In genomic region chr11:97552151-97552550, GRCm38 (mm10) we compare ENCODE assay signal across 35 mouse cellular contexts. TPM values are rescaled to one million over a fixed set of nuclear protein-coding genes. Genes with fewer than 3 reads are reported as not detected.
DNase-seq lines count a peak whose midpoint lies in the region; ATAC-seq and TF ChIP-seq lines count a peak whose summit lies in the region.
"Had no signal": no experiment of that assay in that cellular context is flagged by ENCODE, and none has a peak within 500 bp of the region (broad histone marks: within the 10 kb centered on the region; RNA-seq: fewer than 3 reads in every experiment).

No protein-coding gene starts in this region.

- 0 out of 2 replicates have a peak overlapping the region, but pooled peaks have one; percentile 25 for H3K9ac ChIP-seq in forebrain, embryonic 14.5 days (ENCODE audit: low read length)
- no peak overlapping the region for H3K9ac ChIP-seq in forebrain, embryonic 13.5 days
- no peak overlapping the region; the same call in 1 of the 2 replicates for H3K9ac ChIP-seq in midbrain, embryonic 12.5 days (replicated peaks)
- H3K9ac ChIP-seq in intestine, embryonic 16.5 days (ENCODE audit: low read depth, low read length): no peak overlapping the region
- no peak overlapping the region for H3K9ac ChIP-seq in heart, embryonic 11.5 days (ENCODE audit: low read depth, low read length)
- H3K9ac ChIP-seq: embryonic facial prominence, embryonic 12.5 days; heart, embryonic 12.5 days; kidney, embryonic 15.5 days; liver, embryonic 15.5 days; lung, embryonic 14.5 days; neural tube, embryonic 15.5 days; stomach, embryonic 15.5 days had no signal

- H3K4me1 ChIP-seq in forebrain, embryonic 14.5 days (ENCODE audit: control insufficient read depth, insufficient read depth, low read length): peaks cover 22% of the 10 kb centered on the region
- H3K4me1 ChIP-seq in forebrain, embryonic 13.5 days: peaks cover 49% of the 10 kb centered on the region
- H3K4me1 ChIP-seq in embryonic facial prominence, embryonic 10.5 days: peaks cover 76% of the 10 kb centered on the region
- peaks cover 55% of the 10 kb centered on the region for H3K4me1 ChIP-seq in midbrain, embryonic 12.5 days
- no peaks in the 10 kb centered on the region; the same call in 1 of the 2 replicates for H3K4me1 ChIP-seq in intestine, embryonic 16.5 days (ENCODE audit: control insufficient read depth, insufficient read depth, low read length)
- peaks cover 10% of the 10 kb centered on the region for H3K4me1 ChIP-seq in heart, embryonic 11.5 days (ENCODE audit: control insufficient read depth, insufficient read depth, low read length)
- H3K4me1 ChIP-seq: stomach, embryonic 15.5 days had no signal

- H3K27ac ChIP-seq in forebrain, embryonic 14.5 days (ENCODE audit: low read depth, low read length): no peak overlapping the region
- no peak overlapping the region for H3K27ac ChIP-seq in forebrain, embryonic 13.5 days
- H3K27ac ChIP-seq in left cerebral cortex, adult 2 months: peak overlapping the region; percentile 71; the same call in 1 of the 2 replicates
- H3K27ac ChIP-seq in embryonic facial prominence, embryonic 10.5 days (replicated peaks): no peak overlapping the region
- H3K27ac ChIP-seq in midbrain, embryonic 12.5 days (replicated peaks): no peak overlapping the region
- H3K27ac ChIP-seq in intestine, embryonic 16.5 days (ENCODE audit: low read length): no peak overlapping the region
- no peak overlapping the region for H3K27ac ChIP-seq in heart, embryonic 11.5 days (ENCODE audit: low read depth, low read length)
- H3K27ac ChIP-seq: embryonic facial prominence, embryonic 12.5 days; kidney, embryonic 15.5 days; liver, embryonic 15.5 days; neural tube, embryonic 15.5 days; stomach, embryonic 15.5 days had no signal

- no peak overlapping the region for H3K4me3 ChIP-seq in forebrain, embryonic 14.5 days (ENCODE audit: low read depth, low read length)
- H3K4me3 ChIP-seq in forebrain, embryonic 13.5 days: no peak overlapping the region
- no peak overlapping the region; the same call in 1 of the 2 replicates for H3K4me3 ChIP-seq in left cerebral cortex, adult 2 months
- H3K4me3 ChIP-seq in embryonic facial prominence, embryonic 10.5 days: peak overlapping the region; percentile 36
- no peak overlapping the region for H3K4me3 ChIP-seq in midbrain, embryonic 12.5 days
- no peak overlapping the region for H3K4me3 ChIP-seq in intestine, embryonic 16.5 days (ENCODE audit: low read length)
- no peak overlapping the region for H3K4me3 ChIP-seq in heart, embryonic 11.5 days (ENCODE audit: low read depth, low read length)
- H3K4me3 ChIP-seq: embryonic facial prominence, embryonic 12.5 days; heart, embryonic 12.5 days; kidney, embryonic 15.5 days; liver, embryonic 15.5 days; neural tube, embryonic 15.5 days; stomach, embryonic 15.5 days had no signal

- no peaks in the 10 kb centered on the region for H3K9me3 ChIP-seq in forebrain, embryonic 14.5 days (replicated peaks; ENCODE audit: control insufficient read depth, low read length)
- no peaks in the 10 kb centered on the region for H3K9me3 ChIP-seq in forebrain, embryonic 13.5 days (replicated peaks)
- H3K9me3 ChIP-seq in embryonic facial prominence, embryonic 10.5 days: no peaks in the 10 kb centered on the region
- no peaks in the 10 kb centered on the region for H3K9me3 ChIP-seq in midbrain, embryonic 12.5 days
- H3K9me3 ChIP-seq in intestine, embryonic 16.5 days (ENCODE audit: control insufficient read depth, low read length): no peaks in the 10 kb centered on the region
- no peaks in the 10 kb centered on the region for H3K9me3 ChIP-seq in heart, embryonic 11.5 days (replicated peaks; ENCODE audit: control insufficient read depth, low read length)
- H3K9me3 ChIP-seq: embryonic facial prominence, embryonic 12.5 days; heart, embryonic 12.5 days; kidney, embryonic 15.5 days; liver, embryonic 15.5 days; neural tube, embryonic 15.5 days; stomach, embryonic 15.5 days had no signal

- no peak overlapping the region for H3K4me2 ChIP-seq in forebrain, embryonic 14.5 days (ENCODE audit: low read length)
- H3K4me2 ChIP-seq in forebrain, embryonic 13.5 days: no peak overlapping the region
- H3K4me2 ChIP-seq in midbrain, embryonic 12.5 days (replicated peaks): peak overlapping the region; percentile 25
- H3K4me2 ChIP-seq in intestine, embryonic 16.5 days (ENCODE audit: low read depth, low read length): no peak overlapping the region
- no peak overlapping the region for H3K4me2 ChIP-seq in heart, embryonic 11.5 days
- H3K4me2 ChIP-seq: heart, embryonic 12.5 days; kidney, embryonic 15.5 days; liver, embryonic 15.5 days; lung, embryonic 14.5 days; neural tube, embryonic 15.5 days; stomach, embryonic 15.5 days had no signal

- no peak for DNase-seq in forebrain, embryonic 14.5 days (ENCODE audit: low spot score)
- no peak for DNase-seq in left cerebral cortex, adult 2 months (ENCODE audit: extremely low spot score in 1 of 2, low spot score in 2 of 2)
- no peak for DNase-seq in left cerebral cortex, adult 8-10 months (ENCODE audit: low spot score in 2 of 2)
- DNase-seq in embryonic facial prominence, embryonic 10.5 days (ENCODE audit: low spot score): no peak
- DNase-seq: adrenal gland, adult 2 months; adrenal gland, postnatal 36 days; gastrocnemius, postnatal 25 days; heart, adult 11 months; kidney, adult 18-20 months; kidney, postnatal 25 days; lung, embryonic 14.5 days; lung, postnatal 14 days; retina, postnatal 1 day; right cerebral cortex, postnatal 25 days had no signal

- no peak for TF ChIP-seq CTCF in left cerebral cortex, adult 2 months (IDR thresholded peaks at IDR 0.05)

- intact Hi-C loops in left cerebral cortex, adult 2 months (cut with DNase I): no loop called here

- WGBS in forebrain, embryonic 14.5 days: 14% methylated on average over 8 of the region's 8 CpGs
- 13% methylated on average over 8 of the region's 8 CpGs for WGBS in forebrain, embryonic 13.5 days
- WGBS in embryonic facial prominence, embryonic 10.5 days: 7% methylated on average over 8 of the region's 8 CpGs
- 7% methylated on average over 8 of the region's 8 CpGs for WGBS in midbrain, embryonic 12.5 days
- 22% methylated on average over 8 of the region's 8 CpGs for WGBS in intestine, embryonic 16.5 days
- WGBS in heart, embryonic 11.5 days (ENCODE audit: insufficient replicate concordance): 12% methylated on average over 8 of the region's 8 CpGs

- peaks cover 9% of the 10 kb centered on the region; the same call in 1 of the 2 replicates for H3K36me3 ChIP-seq in forebrain, embryonic 14.5 days (ENCODE audit: control insufficient read depth, insufficient read depth, low read length)
- peaks cover 12% of the 10 kb centered on the region for H3K36me3 ChIP-seq in forebrain, embryonic 13.5 days (ENCODE audit: poor library complexity, severe bottlenecking)
- no peaks in the 10 kb centered on the region for H3K36me3 ChIP-seq in embryonic facial prominence, embryonic 10.5 days (replicated peaks)
- no peaks in the 10 kb centered on the region for H3K36me3 ChIP-seq in midbrain, embryonic 12.5 days
- no peaks in the 10 kb centered on the region for H3K36me3 ChIP-seq in intestine, embryonic 16.5 days (ENCODE audit: control insufficient read depth, insufficient read depth, low read length)
- no peaks in the 10 kb centered on the region for H3K36me3 ChIP-seq in heart, embryonic 11.5 days (ENCODE audit: control insufficient read depth, insufficient read depth, low read length)
- H3K36me3 ChIP-seq: embryonic facial prominence, embryonic 12.5 days; heart, embryonic 12.5 days; kidney, embryonic 15.5 days; liver, embryonic 15.5 days; neural tube, embryonic 15.5 days; stomach, embryonic 15.5 days had no signal

- ATAC-seq in forebrain, embryonic 14.5 days: no peak
- no peak for ATAC-seq in forebrain, embryonic 13.5 days
- ATAC-seq in midbrain, embryonic 12.5 days (ENCODE audit: low FRiP score, low read depth): no peak
- ATAC-seq in intestine, embryonic 16.5 days: no peak
- no peak for ATAC-seq in heart, embryonic 11.5 days (replicated peaks; ENCODE audit: insufficient number of reproducible peaks, low FRiP score, low TSS enrichment)
- ATAC-seq: activated CD4-positive, CD25-positive, alpha-beta regulatory T cell, adult 4 months; CD4-positive, CD25-positive, alpha-beta regulatory T cell, adult 4 months; inflammation-experienced regulatory T-cells, adult 6 months had no signal

- 0 out of 2 replicates have a peak, but pooled peaks cover 9% of the 10 kb centered on the region for H3K27me3 ChIP-seq in forebrain, embryonic 14.5 days (replicated peaks; ENCODE audit: control insufficient read depth, insufficient read depth, low read length)
- H3K27me3 ChIP-seq in forebrain, embryonic 13.5 days: peaks cover 51% of the 10 kb centered on the region
- peaks cover 93% of the 10 kb centered on the region for H3K27me3 ChIP-seq in embryonic facial prominence, embryonic 10.5 days (replicated peaks; ENCODE audit: low read depth, poor library complexity, severe bottlenecking)
- peaks cover 64% of the 10 kb centered on the region for H3K27me3 ChIP-seq in midbrain, embryonic 12.5 days
- H3K27me3 ChIP-seq in intestine, embryonic 16.5 days (replicated peaks; ENCODE audit: control insufficient read depth, insufficient read depth, low read length): peaks cover 51% of the 10 kb centered on the region
- peaks cover 76% of the 10 kb centered on the region for H3K27me3 ChIP-seq in heart, embryonic 11.5 days (ENCODE audit: control insufficient read depth, insufficient read depth, low read length)

RNA-seq across cellular contexts. Expression of gene Srcin1, which starts 23.8 kb away (rescaled TPM):
- 5.6 and 6.4 TPM in 2 replicates for polyA plus RNA-seq in forebrain, embryonic 14.5 days (2014; fragmentation: Nextera tagmentation; extraction: Ambion mirVana)
- polyA plus RNA-seq in forebrain, embryonic 13.5 days (2015; fragmentation: Nextera tagmentation; extraction: Ambion mirVana): 5.6 and 6.4 TPM in 2 replicates
- 100 to 1,000 TPM; 308 to 318 TPM for total RNA-seq in left cerebral cortex, adult 2 months (2021)
- total RNA-seq in left cerebral cortex, adult 8-10 months (2022): 100 to 1,000 TPM; 255 to 270 (median 262) TPM
- 0.72 and 0.80 TPM in 2 replicates for polyA plus RNA-seq in embryonic facial prominence, embryonic 10.5 days (2016; fragmentation: Nextera tagmentation; extraction: Ambion mirVana)
- polyA plus RNA-seq in midbrain, embryonic 12.5 days (2016; fragmentation: Nextera tagmentation; extraction: Ambion mirVana): 6.5 and 7.3 TPM in 2 replicates
- polyA plus RNA-seq in intestine, embryonic 16.5 days (2015; fragmentation: Nextera tagmentation; extraction: Ambion mirVana): 0.10 and 0.12 TPM in 2 replicates
- polyA plus RNA-seq in heart, embryonic 11.5 days (2014; fragmentation: Nextera tagmentation; extraction: Ambion mirVana): 0.06 and 0.23 TPM in 2 replicates
- total RNA-seq: hematopoietic stem cell, adult 5-6 weeks; megakaryocyte progenitor cell, adult 5-6 weeks had no signal
- polyA plus RNA-seq: activated CD4-positive, CD25-positive, alpha-beta regulatory T cell, adult 4 months; CD4-positive, CD25-positive, alpha-beta regulatory T cell, adult 4 months; heart, embryonic 12.5 days; heart, postnatal 0 days; inflammation-experienced regulatory T-cells, adult 6 months; liver, embryonic 15.5 days had no signal

RNA-seq across cellular contexts. Expression of gene 4933428G20Rik, which starts 52.0 kb away (rescaled TPM):
- polyA plus RNA-seq in forebrain, embryonic 14.5 days (2014; fragmentation: Nextera tagmentation; extraction: Ambion mirVana): 0.40 TPM in 1 of 2 replicates, not detected in the other
- 0.46 and 1.0 TPM in 2 replicates for polyA plus RNA-seq in forebrain, embryonic 13.5 days (2015; fragmentation: Nextera tagmentation; extraction: Ambion mirVana)
- total RNA-seq in left cerebral cortex, adult 2 months (2021): not detected
- not detected for total RNA-seq in left cerebral cortex, adult 8-10 months (2022)
- 0.35 and 0.54 TPM in 2 replicates for polyA plus RNA-seq in embryonic facial prominence, embryonic 10.5 days (2016; fragmentation: Nextera tagmentation; extraction: Ambion mirVana)
- 0.77 and 0.84 TPM in 2 replicates for polyA plus RNA-seq in midbrain, embryonic 12.5 days (2016; fragmentation: Nextera tagmentation; extraction: Ambion mirVana)
- polyA plus RNA-seq in intestine, embryonic 16.5 days (2015; fragmentation: Nextera tagmentation; extraction: Ambion mirVana): 0.18 and 0.45 TPM in 2 replicates
- 0.11 TPM in 1 of 2 replicates, not detected in the other for polyA plus RNA-seq in heart, embryonic 11.5 days (2014; fragmentation: Nextera tagmentation; extraction: Ambion mirVana)
- total RNA-seq: gastrocnemius, adult 18-20 months; gastrocnemius, postnatal 25 days; hematopoietic stem cell, adult 5-6 weeks; layer of hippocampus, adult 18-20 months; left cerebral cortex, postnatal 10 days; liver, adult 2 months; megakaryocyte progenitor cell, adult 5-6 weeks had no signal
- polyA plus RNA-seq: activated CD4-positive, CD25-positive, alpha-beta regulatory T cell, adult 4 months; CD4-positive, CD25-positive, alpha-beta regulatory T cell, adult 4 months; inflammation-experienced regulatory T-cells, adult 6 months; limb, embryonic 11.5 days; liver, adult 2 months had no signal
